Comparison of ENCODE assay signal across 9 mouse cellular contexts in genomic region chr8:91132731-91133130, GRCm38 (mm10).
DNase-seq lines count a peak whose midpoint lies in the region; ATAC-seq and TF ChIP-seq lines count a peak whose summit lies in the region.
"Had no signal": no experiment of that assay in that cellular context is flagged by ENCODE, and none has a peak within 500 bp of the region (broad histone marks: within the 10 kb centered on the region; RNA-seq: fewer than 3 reads in every experiment).

No protein-coding gene starts in this region.

- WGBS in intestine, embryonic 16.5 days, result 65% methylated on average over 4 of the region's 4 CpGs
- 80% methylated on average over 4 of the region's 4 CpGs for WGBS in neural tube, embryonic 12.5 days

- no peaks in the 10 kb centered on the region for H3K9me3 ChIP-seq in intestine, embryonic 16.5 days (ENCODE audit: control insufficient read depth, low read length)
- no peaks in the 10 kb centered on the region for H3K9me3 ChIP-seq in neural tube, embryonic 12.5 days

- no peaks in the 10 kb centered on the region for H3K36me3 ChIP-seq in intestine, embryonic 16.5 days (ENCODE audit: control insufficient read depth, insufficient read depth, low read length)
- peaks cover 19% of the 10 kb centered on the region for H3K36me3 ChIP-seq in neural tube, embryonic 12.5 days

- H3K27ac ChIP-seq in layer of hippocampus, adult 2 months, result peak overlapping the region; percentile 92
- H3K27ac ChIP-seq in embryonic fibroblast, embryonic 13.5 days (ENCODE audit: insufficient read depth, low read length), result no peak overlapping the region
- H3K27ac ChIP-seq in intestine, embryonic 16.5 days (ENCODE audit: low read length), result peak overlapping the region; percentile 18; the same call in 1 of the 2 replicates
- no peak overlapping the region for H3K27ac ChIP-seq in neural tube, embryonic 12.5 days

- H3K9ac ChIP-seq in intestine, embryonic 16.5 days (ENCODE audit: low read depth, low read length), result peak overlapping the region; percentile 77
- H3K9ac ChIP-seq in neural tube, embryonic 12.5 days, result peak overlapping the region; percentile 83; the same call in 1 of the 2 replicates

- H3K4me1 ChIP-seq in embryonic fibroblast, embryonic 13.5 days (ENCODE audit: control insufficient read depth, insufficient read depth, low read length), result peaks cover 10% of the 10 kb centered on the region; the same call in 1 of the 2 replicates
- peaks cover 7% of the 10 kb centered on the region for H3K4me1 ChIP-seq in intestine, embryonic 16.5 days (ENCODE audit: control insufficient read depth, insufficient read depth, low read length)
- peaks cover 20% of the 10 kb centered on the region for H3K4me1 ChIP-seq in neural tube, embryonic 12.5 days

- peak overlapping the region; percentile 88 for H3K4me2 ChIP-seq in intestine, embryonic 16.5 days (ENCODE audit: low read depth, low read length)
- peak overlapping the region; percentile 91 for H3K4me2 ChIP-seq in neural tube, embryonic 12.5 days (replicated peaks)

- H3K27me3 ChIP-seq in intestine, embryonic 16.5 days (replicated peaks; ENCODE audit: control insufficient read depth, insufficient read depth, low read length), result no peaks in the 10 kb centered on the region
- no peaks in the 10 kb centered on the region for H3K27me3 ChIP-seq in neural tube, embryonic 12.5 days (replicated peaks)

- peak overlapping the region; percentile 72 for H3K4me3 ChIP-seq in layer of hippocampus, adult 2 months
- peak overlapping the region; percentile 70 for H3K4me3 ChIP-seq in embryonic fibroblast, embryonic 13.5 days (ENCODE audit: insufficient read depth, low read length)
- peak overlapping the region; percentile 79 for H3K4me3 ChIP-seq in intestine, embryonic 16.5 days (ENCODE audit: low read length)
- peak overlapping the region; percentile 85; the same call in 1 of the 2 replicates for H3K4me3 ChIP-seq in neural tube, embryonic 12.5 days

- ATAC-seq in intestine, embryonic 16.5 days, result no peak
- no peak for ATAC-seq in neural tube, embryonic 12.5 days (ENCODE audit: low FRiP score, low read depth)

- no peak for TF ChIP-seq POLR2A in embryonic fibroblast, embryonic 13.5 days (IDR thresholded peaks at IDR 0.05; ENCODE audit: low read depth, low read length)

- no peak for TF ChIP-seq CTCF in layer of hippocampus, adult 2 months (conservative IDR thresholded peaks at IDR 0.05)
- TF ChIP-seq CTCF in embryonic fibroblast, embryonic 13.5 days (IDR thresholded peaks at IDR 0.05; ENCODE audit: borderline replicate concordance, insufficient read depth, low read length), result no peak

- DNase-seq in layer of hippocampus, adult 2 months (ENCODE audit: low spot score in 2 of 2), result no peak
- DNase-seq in layer of hippocampus, adult 8-10 months (ENCODE audit: low spot score in 2 of 2), result no peak
- DNase-seq in embryo, embryonic 11 days, result no peak
- no peak for DNase-seq in right cerebral cortex, postnatal 10 days (ENCODE audit: low spot score in 2 of 2)
- no peak for DNase-seq in urinary bladder, postnatal 25 days (ENCODE audit: low spot score)
- DNase-seq: thymus, postnatal 25 days had no signal

Comparison
In these comparisons a context has a peak if more than half of its experiments do, and no peak if none do; other contexts are left out.
1. H3K27ac ChIP-seq: peak in layer of hippocampus, adult 2 months (single experiment) and intestine, embryonic 16.5 days (single experiment); none in embryonic fibroblast, embryonic 13.5 days (single experiment) and neural tube, embryonic 12.5 days (single experiment).
2. Peak in every context shown above with its lines, with median percentiles within 50 percentile points of each other: H3K4me3 ChIP-seq.